Mouse (Mus musculus) stomach, postnatal 0 days (tissue): ENCODE measurements around the gene Serinc3.

Source experiments
- CTCF ChIP-seq: IDR thresholded peaks from 2 replicates; pipeline ENCODE4 v1.5.1; 2016; ENCODE audit warnings: antibody characterized with exemption, low read depth, mild to moderate bottlenecking, moderate library complexity
- EP300 ChIP-seq: optimal IDR thresholded peaks from 2 replicates; pipeline ENCODE3; 2016; ENCODE audit warnings: antibody characterized with exemption

GRCm38 (mm10) chr2:163631715-163632114 lies 13.2 kb downstream of the Serinc3 start:
- peak; percentile 33; the same call in 1 of the 2 replicates for TF ChIP-seq CTCF
- TF ChIP-seq EP300 = no peak
